Mouse (Mus musculus): ENCODE results near the gene Ttc13. TPM values are rescaled to one million over a fixed set of nuclear protein-coding genes. Genes with fewer than 3 reads are reported as not detected.
A peak's percentile ranks its signal among the peaks of the same experiment; 100 is the strongest.

Gene Ttc13
- polyA plus RNA-seq, 2 experiments from 2014 or later = 31.1 to 42.0 TPM

GRCm38 (mm10) chr8:124703526-124703925 lies 18.3 kb downstream of the Ttc13 start:
- ATAC-seq = peak; percentile 34

- no peak for ATAC-seq
Observed at GRCm38 (mm10) chr8:124702183-124702582, 19.6 kb downstream of the Ttc13 start.

- peak; percentile 83 for ATAC-seq
Observed at GRCm38 (mm10) chr8:124701023-124701422, 20.8 kb downstream of the Ttc13 start.

- peak; percentile 30 for ATAC-seq
Observed at GRCm38 (mm10) chr8:124700271-124700670, 21.5 kb downstream of the Ttc13 start.

GRCm38 (mm10) chr8:124695424-124696100 lies 26.2 kb downstream of the Ttc13 start:
- no peak for ATAC-seq

- no peak for ATAC-seq
Observed at GRCm38 (mm10) chr8:124691706-124692105, 30.1 kb downstream of the Ttc13 start.

GRCm38 (mm10) chr8:124688899-124689298 lies 32.9 kb downstream of the Ttc13 start:
- no peak for ATAC-seq

GRCm38 (mm10) chr8:124682218-124682617 lies 39.6 kb downstream of the Ttc13 start:
- ATAC-seq = no peak

GRCm38 (mm10) chr8:124681792-124682157 lies 40.0 kb downstream of the Ttc13 start:
- ATAC-seq = no peak

GRCm38 (mm10) chr8:124681077-124681791 lies 40.5 kb downstream of the Ttc13 start:
- peak; percentile 48 for ATAC-seq

- ATAC-seq = no peak
Observed at GRCm38 (mm10) chr8:124678246-124678645, 43.5 kb downstream of the Ttc13 start.

- ATAC-seq = peak; percentile 37
Observed at GRCm38 (mm10) chr8:124677486-124677885, 44.3 kb downstream of the Ttc13 start.

- no peak for ATAC-seq
Observed at GRCm38 (mm10) chr8:124677078-124677477, 44.7 kb downstream of the Ttc13 start.

GRCm38 (mm10) chr8:124676661-124677060 lies 45.1 kb downstream of the Ttc13 start:
- no peak for ATAC-seq

- no peak for ATAC-seq
Observed at GRCm38 (mm10) chr8:124672345-124672744, 49.4 kb downstream of the Ttc13 start.

GRCm38 (mm10) chr8:124668798-124669197 lies 53.0 kb downstream of the Ttc13 start:
- ATAC-seq = no peak

GRCm38 (mm10) chr8:124664414-124664813 lies 57.4 kb downstream of the Ttc13 start:
- no peak for ATAC-seq

- no peak for ATAC-seq
Observed at GRCm38 (mm10) chr8:124663874-124664230, 57.9 kb downstream of the Ttc13 start.

- peak; percentile 81 for ATAC-seq
Observed at GRCm38 (mm10) chr8:124663112-124663873, 58.5 kb downstream of the Ttc13 start, which contains the start of gene 2310022B05Rik. 2310022B05Rik (minus strand) TSS chr8:124663369.

GRCm38 (mm10) chr8:124662446-124663111 lies 59.2 kb downstream of the Ttc13 start:
- ATAC-seq = no peak

GRCm38 (mm10) chr8:124661781-124662180 lies 60.0 kb downstream of the Ttc13 start:
- ATAC-seq = no peak

GRCm38 (mm10) chr8:124658415-124658814 lies 63.4 kb downstream of the Ttc13 start:
- no peak for ATAC-seq

GRCm38 (mm10) chr8:124657961-124658360 lies 63.8 kb downstream of the Ttc13 start:
- no peak for ATAC-seq
